Mouse (Mus musculus): ENCODE measurements around the gene Atad5. TPM values are rescaled to one million over a fixed set of nuclear protein-coding genes. Genes with fewer than 3 reads are reported as not detected.

Atad5 gene
- polyA plus RNA-seq, 2 experiments: 10.9 to 11.6 TPM

- DNase-seq (ENCODE audit: low read depth in 3 of 3, low spot score in 3 of 3): no peak
Observed at GRCm38 (mm10) chr11:80104407-80104806, 15.2 kb downstream of the Atad5 start.

GRCm38 (mm10) chr11:80116411-80116810, 27.2 kb downstream of the Atad5 start:
- no peak overlapping the region for H3K4me3 ChIP-seq (ENCODE audit: insufficient read depth in 1 of 2, low read depth in 2 of 2, low read length in 2 of 2)
- no peak overlapping the region for H3K9ac ChIP-seq (replicated peaks)
- DNase-seq (ENCODE audit: low read depth in 3 of 3, low spot score in 3 of 3) (no peak), ATAC-seq (ENCODE audit: insufficient read depth) (no peak)
- H3K27ac ChIP-seq: no peak overlapping the region
- TF ChIP-seq EP300 (IDR thresholded peaks at IDR 0.05; ENCODE audit: low read depth): no peak
- H3K27me3 ChIP-seq (ENCODE audit: control insufficient read depth, insufficient read depth, low read length): no peaks in the 10 kb centered on the region
- H3K4me1 ChIP-seq (replicated peaks; ENCODE audit: control insufficient read depth in 2 of 2, insufficient read depth in 2 of 2, low read length in 1 of 2): no peaks in the 10 kb centered on the region
- no peak overlapping the region for H3K4me2 ChIP-seq (ENCODE audit: low read depth)
- no peaks in the 10 kb centered on the region for H3K9me3 ChIP-seq (ENCODE audit: control insufficient read depth, low read length)
- 79% methylated on average over 1 of the region's 1 CpGs for WGBS (ENCODE audit: insufficient replicate concordance)
- H3K36me3 ChIP-seq (replicated peaks; ENCODE audit: control insufficient read depth, insufficient read depth, low read depth): peaks cover 82% of the 10 kb centered on the region

More at GRCm38 (mm10) chr11:80104407-80104806, 15.2 kb downstream of the Atad5 start:
- H3K9ac ChIP-seq (replicated peaks): no peak overlapping the region
- H3K4me3 ChIP-seq (ENCODE audit: insufficient read depth in 1 of 2, low read depth in 2 of 2, low read length in 2 of 2): no peak overlapping the region
- TF ChIP-seq CTCF (IDR thresholded peaks at IDR 0.05; ENCODE audit: low read depth): no peak
- TF ChIP-seq EP300 (IDR thresholded peaks at IDR 0.05; ENCODE audit: low read depth): no peak
- no peak overlapping the region for H3K27ac ChIP-seq
- whole genome bisulfite sequencing (ENCODE audit: insufficient replicate concordance): 58% methylated on average over 1 of the region's 1 CpGs
- no peaks in the 10 kb centered on the region for H3K27me3 ChIP-seq (ENCODE audit: control insufficient read depth, insufficient read depth, low read length)
- peaks cover 2 to 6% of the 10 kb centered on the region in 2 experiments; a peak in 2 of 4 replicates for H3K4me1 ChIP-seq (replicated peaks; ENCODE audit: control insufficient read depth in 2 of 2, insufficient read depth in 2 of 2, low read length in 1 of 2)
- ATAC-seq (ENCODE audit: insufficient read depth): no peak
- no peaks in the 10 kb centered on the region for H3K9me3 ChIP-seq (ENCODE audit: control insufficient read depth, low read length)
- H3K4me2 ChIP-seq (ENCODE audit: low read depth): no peak overlapping the region
- H3K36me3 ChIP-seq (replicated peaks; ENCODE audit: control insufficient read depth, insufficient read depth, low read depth): peaks cover 83% of the 10 kb centered on the region

GRCm38 (mm10) chr11:80132050-80132449, 42.9 kb downstream of the Atad5 start:
- no peaks in the 10 kb centered on the region for H3K27me3 ChIP-seq (ENCODE audit: control insufficient read depth, insufficient read depth, low read length)
- WGBS (ENCODE audit: insufficient replicate concordance): 57% methylated on average over 1 of the region's 1 CpGs
- DNase-seq (ENCODE audit: low read depth in 3 of 3, low spot score in 3 of 3): no peak
- peaks cover 79% of the 10 kb centered on the region for H3K36me3 ChIP-seq (replicated peaks; ENCODE audit: control insufficient read depth, insufficient read depth, low read depth)
- no peaks in the 10 kb centered on the region for H3K9me3 ChIP-seq (ENCODE audit: control insufficient read depth, low read length)
- H3K4me3 ChIP-seq (ENCODE audit: insufficient read depth in 1 of 2, low read depth in 2 of 2, low read length in 2 of 2): no peak overlapping the region
- no peak for ATAC-seq (ENCODE audit: insufficient read depth)
- no peak for TF ChIP-seq EP300 (IDR thresholded peaks at IDR 0.05; ENCODE audit: low read depth)
- no peak for TF ChIP-seq CTCF (IDR thresholded peaks at IDR 0.05; ENCODE audit: low read depth)
- H3K9ac ChIP-seq (replicated peaks): no peak overlapping the region
- H3K4me2 ChIP-seq (ENCODE audit: low read depth): no peak overlapping the region
- H3K27ac ChIP-seq: no peak overlapping the region
- H3K4me1 ChIP-seq (replicated peaks; ENCODE audit: control insufficient read depth in 2 of 2, insufficient read depth in 2 of 2, low read length in 1 of 2): no peaks in the 10 kb centered on the region

GRCm38 (mm10) chr11:80134744-80135143, 45.5 kb downstream of the Atad5 start:
- Histone ChIP-seq H3K27ac (no peak overlapping the region), H3K4me1 (replicated peaks; ENCODE audit: control insufficient read depth in 2 of 2, insufficient read depth in 2 of 2, low read length in 1 of 2) (no peaks in the 10 kb centered on the region), H3K4me3 (ENCODE audit: insufficient read depth in 1 of 2, low read depth in 2 of 2, low read length in 2 of 2) (no peak overlapping the region), H3K4me2 (ENCODE audit: low read depth) (no peak overlapping the region), H3K9ac (replicated peaks) (no peak overlapping the region), H3K27me3 (ENCODE audit: control insufficient read depth, insufficient read depth, low read length) (no peaks in the 10 kb centered on the region), H3K36me3 (replicated peaks; ENCODE audit: control insufficient read depth, insufficient read depth, low read depth) (peaks cover 69% of the 10 kb centered on the region), H3K9me3 (ENCODE audit: control insufficient read depth, low read length) (no peaks in the 10 kb centered on the region)
- DNase-seq (ENCODE audit: low read depth in 3 of 3, low spot score in 3 of 3): no peak
- ATAC-seq (ENCODE audit: insufficient read depth): no peak
- WGBS (ENCODE audit: insufficient replicate concordance): 54% methylated on average over 4 of the region's 4 CpGs
- no peak for TF ChIP-seq CTCF (IDR thresholded peaks at IDR 0.05; ENCODE audit: low read depth)

GRCm38 (mm10) chr11:80135954-80136683, 46.9 kb downstream of the Atad5 start:
- Histone ChIP-seq H3K4me1 (replicated peaks; ENCODE audit: control insufficient read depth in 2 of 2, insufficient read depth in 2 of 2, low read length in 1 of 2) (peaks cover 0 to 2% of the 10 kb centered on the region in 2 experiments; a peak in 2 of 4 replicates), H3K4me2 (ENCODE audit: low read depth) (no peak overlapping the region), H3K9ac (replicated peaks) (no peak overlapping the region), H3K4me3 (ENCODE audit: insufficient read depth in 1 of 2, low read depth in 2 of 2, low read length in 2 of 2) (no peak overlapping the region), H3K27ac (no peak overlapping the region), H3K9me3 (ENCODE audit: control insufficient read depth, low read length) (no peaks in the 10 kb centered on the region), H3K27me3 (ENCODE audit: control insufficient read depth, insufficient read depth, low read length) (no peaks in the 10 kb centered on the region), H3K36me3 (replicated peaks; ENCODE audit: control insufficient read depth, insufficient read depth, low read depth) (peaks cover 63% of the 10 kb centered on the region)
- 85% methylated on average over 11 of the region's 11 CpGs for WGBS (ENCODE audit: insufficient replicate concordance)
- DNase-seq (ENCODE audit: low read depth in 3 of 3, low spot score in 3 of 3) (no peak), ATAC-seq (ENCODE audit: insufficient read depth) (no peak)
- TF ChIP-seq CTCF (IDR thresholded peaks at IDR 0.05; ENCODE audit: low read depth): no peak

Measured in liver, embryonic 14.5 days (tissue).